Comparison of ENCODE assay signal across 8 mouse cellular contexts in genomic region chr4:155785819-155786218, GRCm38 (mm10). TPM values are rescaled to one million over a fixed set of nuclear protein-coding genes. Genes with fewer than 3 reads are reported as not detected.
DNase-seq lines count a peak whose midpoint lies in the region; ATAC-seq lines count a peak whose summit lies in the region.

Gene Tmem88b (minus strand): TSS chr4:155785874.

- peak within 1 kb of the TSS; percentile 50 for H3K4me3 ChIP-seq in forebrain, embryonic 12.5 days (replicated peaks)
- peak within 1 kb of the TSS; percentile 63 for H3K4me3 ChIP-seq in limb, embryonic 15.5 days

- 61% methylated on average over 5 of the region's 5 CpGs for WGBS in forebrain, embryonic 12.5 days
- 69% methylated on average over 5 of the region's 5 CpGs for WGBS in limb, embryonic 15.5 days

- H3K36me3 ChIP-seq in forebrain, embryonic 12.5 days (replicated peaks), result no peaks in the 10 kb centered on the region
- no peaks in the 10 kb centered on the region for H3K36me3 ChIP-seq in limb, embryonic 15.5 days

- no peak for ATAC-seq in forebrain, embryonic 12.5 days (ENCODE audit: low FRiP score)
- no peak for ATAC-seq in limb, embryonic 15.5 days (ENCODE audit: insufficient number of reproducible peaks, low FRiP score, low TSS enrichment, low read depth)

- no peak within 1 kb of the TSS for H3K9ac ChIP-seq in forebrain, embryonic 12.5 days
- no peak within 1 kb of the TSS for H3K9ac ChIP-seq in limb, embryonic 15.5 days

- H3K4me1 ChIP-seq in forebrain, embryonic 12.5 days, result peaks cover 17% of the 10 kb centered on the region
- H3K4me1 ChIP-seq in limb, embryonic 15.5 days, result peaks cover 14% of the 10 kb centered on the region

- H3K27me3 ChIP-seq in forebrain, embryonic 12.5 days, result peaks cover 8% of the 10 kb centered on the region; the same call in 1 of the 2 replicates
- H3K27me3 ChIP-seq in limb, embryonic 15.5 days, result no peaks in the 10 kb centered on the region

- no peak within 1 kb of the TSS for H3K27ac ChIP-seq in forebrain, embryonic 12.5 days
- H3K27ac ChIP-seq in limb, embryonic 15.5 days, result peak within 1 kb of the TSS; percentile 80; the same call in 1 of the 2 replicates

- no peaks in the 10 kb centered on the region for H3K9me3 ChIP-seq in forebrain, embryonic 12.5 days
- no peaks in the 10 kb centered on the region for H3K9me3 ChIP-seq in limb, embryonic 15.5 days

- H3K4me2 ChIP-seq in forebrain, embryonic 12.5 days, result peak within 1 kb of the TSS; percentile 72
- H3K4me2 ChIP-seq in limb, embryonic 15.5 days, result peak within 1 kb of the TSS; percentile 78

- DNase-seq in heart, adult 11 months, result peak; percentile 79
- DNase-seq in heart, postnatal 36 days, result no peak
- DNase-seq in A20 (ENCODE audit: low read depth, low spot score), result peak; percentile 37
- DNase-seq in natural killer cell, adult 2 months (ENCODE audit: low spot score in 2 of 2), result no peak
- no peak for DNase-seq in thymus, postnatal 0 days (ENCODE audit: low spot score)
- DNase-seq in right cerebral cortex, postnatal 4 days, result no peak

- intact Hi-C loops in heart, postnatal 36 days (cut with DNase I), result loop anchor here (2.0 kb wide), 1 partner anchor 65 kb away; no protein-coding TSS in a partner anchor

RNA-seq across cellular contexts. Expression of gene Tmem88b, which starts in this region (rescaled TPM):
- 1 to 10 TPM in 1 of 2 experiments, under 1 TPM in 1; 0.64 to 1.3 TPM for total RNA-seq in heart, postnatal 36 days (2021)
- 0.22 and 0.35 TPM in 2 replicates for polyA plus RNA-seq in forebrain, embryonic 12.5 days (2016; fragmentation: Nextera tagmentation; extraction: Ambion mirVana)
- 0.38 and 0.52 TPM in 2 replicates for polyA plus RNA-seq in limb, embryonic 15.5 days (2015; fragmentation: Nextera tagmentation; extraction: Ambion mirVana)
- 0.05 and 0.21 TPM in 2 replicates for polyA plus RNA-seq in thymus, postnatal 0 days (2015; fragmentation: Nextera tagmentation; extraction: Ambion mirVana)

Comparison
In these comparisons a context has a peak if more than half of its experiments do, and no peak if none do; other contexts are left out.
1. DNase-seq: peak in heart, adult 11 months (single experiment) and A20 (single experiment); none in heart, postnatal 36 days (0 of 2), natural killer cell, adult 2 months (0 of 2), thymus, postnatal 0 days (single experiment) and right cerebral cortex, postnatal 4 days (single experiment).